Mouse (Mus musculus): ENCODE results near the gene Cox6b2. TPM values are rescaled to one million over a fixed set of nuclear protein-coding genes. Genes with fewer than 3 reads are reported as not detected.

The Cox6b2 gene
- polyA plus RNA-seq, 1 experiment from 2014 or later: 17.7 TPM

- ATAC-seq (ENCODE audit: low read depth): no peak
- H3K4me2 ChIP-seq (ENCODE audit: low read depth, low read length): no peak overlapping the region
- no peak overlapping the region for H3K27ac ChIP-seq (ENCODE audit: low read depth, low read length)
- WGBS: 84% methylated on average over 5 of the region's 5 CpGs
- H3K27me3 ChIP-seq (ENCODE audit: control insufficient read depth, insufficient read depth, low read length): no peaks in the 10 kb centered on the region
- H3K4me3 ChIP-seq (ENCODE audit: low read depth, low read length): no peak overlapping the region
- H3K36me3 ChIP-seq (ENCODE audit: control insufficient read depth, insufficient read depth, low read length): no peaks in the 10 kb centered on the region
- H3K9ac ChIP-seq (replicated peaks; ENCODE audit: low read depth, low read length): no peak overlapping the region
- H3K4me1 ChIP-seq (ENCODE audit: control insufficient read depth, insufficient read depth, low read length): no peaks in the 10 kb centered on the region
- H3K9me3 ChIP-seq (ENCODE audit: control insufficient read depth, low read length): no peaks in the 10 kb centered on the region
Observed at GRCm38 (mm10) chr7:4731090-4731489, 21.8 kb downstream of the Cox6b2 start.

GRCm38 (mm10) chr7:4725169-4725568 is 27.7 kb downstream of the Cox6b2 start, which contains the start of gene Tmem150b:
Tmem150b (minus strand) TSS chr7:4725249.
- no peak within 1 kb of the TSS for H3K4me2 ChIP-seq (ENCODE audit: low read depth, low read length)
- no peaks in the 10 kb centered on the region for H3K9me3 ChIP-seq (ENCODE audit: control insufficient read depth, low read length)
- H3K27ac ChIP-seq (ENCODE audit: low read depth, low read length): no peak within 1 kb of the TSS
- no peaks in the 10 kb centered on the region for H3K4me1 ChIP-seq (ENCODE audit: control insufficient read depth, insufficient read depth, low read length)
- no peak within 1 kb of the TSS for H3K4me3 ChIP-seq (ENCODE audit: low read depth, low read length)
- ATAC-seq (ENCODE audit: low read depth): no peak
- H3K27me3 ChIP-seq (ENCODE audit: control insufficient read depth, insufficient read depth, low read length): no peaks in the 10 kb centered on the region
- 84% methylated on average over 7 of the region's 7 CpGs for WGBS
- H3K36me3 ChIP-seq (ENCODE audit: control insufficient read depth, insufficient read depth, low read length): no peaks in the 10 kb centered on the region
- H3K9ac ChIP-seq (replicated peaks; ENCODE audit: low read depth, low read length): no peak within 1 kb of the TSS

GRCm38 (mm10) chr7:4724359-4724758 is 28.5 kb downstream of the Cox6b2 start:
- Histone ChIP-seq H3K27me3 (ENCODE audit: control insufficient read depth, insufficient read depth, low read length) (no peaks in the 10 kb centered on the region), H3K4me3 (ENCODE audit: low read depth, low read length) (no peak overlapping the region), H3K4me1 (ENCODE audit: control insufficient read depth, insufficient read depth, low read length) (no peaks in the 10 kb centered on the region), H3K9me3 (ENCODE audit: control insufficient read depth, low read length) (no peaks in the 10 kb centered on the region), H3K9ac (replicated peaks; ENCODE audit: low read depth, low read length) (no peak overlapping the region), H3K4me2 (ENCODE audit: low read depth, low read length) (no peak overlapping the region), H3K36me3 (ENCODE audit: control insufficient read depth, insufficient read depth, low read length) (no peaks in the 10 kb centered on the region), H3K27ac (ENCODE audit: low read depth, low read length) (no peak overlapping the region)
- ATAC-seq (ENCODE audit: low read depth): no peak
- 76% methylated on average over 3 of the region's 3 CpGs for WGBS

- WGBS: 40% methylated on average over 12 of the region's 12 CpGs
- Histone ChIP-seq H3K9me3 (ENCODE audit: control insufficient read depth, low read length) (no peaks in the 10 kb centered on the region), H3K27ac (ENCODE audit: low read depth, low read length) (no peak overlapping the region), H3K27me3 (ENCODE audit: control insufficient read depth, insufficient read depth, low read length) (no peaks in the 10 kb centered on the region), H3K4me3 (ENCODE audit: low read depth, low read length) (peak overlapping the region; percentile 1; the same call in 1 of the 2 replicates), H3K4me1 (ENCODE audit: control insufficient read depth, insufficient read depth, low read length) (no peaks in the 10 kb centered on the region), H3K4me2 (ENCODE audit: low read depth, low read length) (peak overlapping the region; percentile 28; the same call in 1 of the 2 replicates), H3K36me3 (ENCODE audit: control insufficient read depth, insufficient read depth, low read length) (no peaks in the 10 kb centered on the region), H3K9ac (replicated peaks; ENCODE audit: low read depth, low read length) (no peak overlapping the region; the same call in 1 of the 2 replicates)
- ATAC-seq (ENCODE audit: low read depth): peak; percentile 86; the same call in 1 of the 2 replicates
Observed at GRCm38 (mm10) chr7:4723508-4723907, 29.4 kb downstream of the Cox6b2 start.

- H3K4me3 ChIP-seq (ENCODE audit: low read depth, low read length): no peak overlapping the region
Observed at GRCm38 (mm10) chr7:4719276-4719675, 33.6 kb downstream of the Cox6b2 start.

GRCm38 (mm10) chr7:4716955-4717354 is 35.9 kb downstream of the Cox6b2 start:
- Histone ChIP-seq H3K36me3 (ENCODE audit: control insufficient read depth, insufficient read depth, low read length) (peaks cover 42% of the 10 kb centered on the region), H3K9ac (replicated peaks; ENCODE audit: low read depth, low read length) (no peak overlapping the region), H3K9me3 (ENCODE audit: control insufficient read depth, low read length) (no peaks in the 10 kb centered on the region), H3K27me3 (ENCODE audit: control insufficient read depth, insufficient read depth, low read length) (no peaks in the 10 kb centered on the region), H3K4me2 (ENCODE audit: low read depth, low read length) (no peak overlapping the region), H3K27ac (ENCODE audit: low read depth, low read length) (no peak overlapping the region), H3K4me1 (ENCODE audit: control insufficient read depth, insufficient read depth, low read length) (no peaks in the 10 kb centered on the region), H3K4me3 (ENCODE audit: low read depth, low read length) (no peak overlapping the region)
- 75% methylated on average over 6 of the region's 6 CpGs for WGBS
- no peak for ATAC-seq (ENCODE audit: low read depth)

More at GRCm38 (mm10) chr7:4719276-4719675, 33.6 kb downstream of the Cox6b2 start:
- no peak for ATAC-seq (ENCODE audit: low read depth)
- Histone ChIP-seq H3K4me2 (ENCODE audit: low read depth, low read length) (no peak overlapping the region), H3K9me3 (ENCODE audit: control insufficient read depth, low read length) (no peaks in the 10 kb centered on the region), H3K36me3 (ENCODE audit: control insufficient read depth, insufficient read depth, low read length) (peaks cover 19% of the 10 kb centered on the region), H3K27ac (ENCODE audit: low read depth, low read length) (no peak overlapping the region), H3K27me3 (ENCODE audit: control insufficient read depth, insufficient read depth, low read length) (no peaks in the 10 kb centered on the region), H3K9ac (replicated peaks; ENCODE audit: low read depth, low read length) (no peak overlapping the region), H3K4me1 (ENCODE audit: control insufficient read depth, insufficient read depth, low read length) (no peaks in the 10 kb centered on the region)
- 96% methylated on average over 3 of the region's 3 CpGs for WGBS

GRCm38 (mm10) chr7:4712594-4712993 is 40.3 kb downstream of the Cox6b2 start:
- Histone ChIP-seq H3K4me1 (ENCODE audit: control insufficient read depth, insufficient read depth, low read length) (no peaks in the 10 kb centered on the region), H3K36me3 (ENCODE audit: control insufficient read depth, insufficient read depth, low read length) (peaks cover 70% of the 10 kb centered on the region), H3K4me2 (ENCODE audit: low read depth, low read length) (no peak overlapping the region), H3K9ac (replicated peaks; ENCODE audit: low read depth, low read length) (no peak overlapping the region), H3K4me3 (ENCODE audit: low read depth, low read length) (no peak overlapping the region), H3K27me3 (ENCODE audit: control insufficient read depth, insufficient read depth, low read length) (no peaks in the 10 kb centered on the region), H3K27ac (ENCODE audit: low read depth, low read length) (no peak overlapping the region), H3K9me3 (ENCODE audit: control insufficient read depth, low read length) (no peaks in the 10 kb centered on the region)
- no peak for ATAC-seq (ENCODE audit: low read depth)
- 90% methylated on average over 3 of the region's 3 CpGs for WGBS

GRCm38 (mm10) chr7:4705098-4705497 is 47.8 kb downstream of the Cox6b2 start:
- ATAC-seq (ENCODE audit: low read depth): no peak
- H3K27me3 ChIP-seq (ENCODE audit: control insufficient read depth, insufficient read depth, low read length): no peaks in the 10 kb centered on the region
- no peak overlapping the region for H3K9ac ChIP-seq (replicated peaks; ENCODE audit: low read depth, low read length)
- WGBS: 35% methylated on average over 18 of the region's 18 CpGs
- H3K36me3 ChIP-seq (ENCODE audit: control insufficient read depth, insufficient read depth, low read length): peaks cover 59% of the 10 kb centered on the region
- H3K4me2 ChIP-seq (ENCODE audit: low read depth, low read length): no peak overlapping the region
- H3K4me1 ChIP-seq (ENCODE audit: control insufficient read depth, insufficient read depth, low read length): no peaks in the 10 kb centered on the region
- H3K4me3 ChIP-seq (ENCODE audit: low read depth, low read length): no peak overlapping the region
- no peaks in the 10 kb centered on the region for H3K9me3 ChIP-seq (ENCODE audit: control insufficient read depth, low read length)
- no peak overlapping the region for H3K27ac ChIP-seq (ENCODE audit: low read depth, low read length)

GRCm38 (mm10) chr7:4703195-4703594 is 49.7 kb downstream of the Cox6b2 start:
- H3K27ac ChIP-seq (ENCODE audit: low read depth, low read length): no peak overlapping the region
- H3K27me3 ChIP-seq (ENCODE audit: control insufficient read depth, insufficient read depth, low read length): no peaks in the 10 kb centered on the region
- no peaks in the 10 kb centered on the region for H3K4me1 ChIP-seq (ENCODE audit: control insufficient read depth, insufficient read depth, low read length)
- no peak overlapping the region for H3K4me2 ChIP-seq (ENCODE audit: low read depth, low read length)
- no peak overlapping the region for H3K9ac ChIP-seq (replicated peaks; ENCODE audit: low read depth, low read length)
- H3K4me3 ChIP-seq (ENCODE audit: low read depth, low read length): no peak overlapping the region
- H3K36me3 ChIP-seq (ENCODE audit: control insufficient read depth, insufficient read depth, low read length): peaks cover 67% of the 10 kb centered on the region
- WGBS: 98% methylated on average over 7 of the region's 7 CpGs
- no peaks in the 10 kb centered on the region for H3K9me3 ChIP-seq (ENCODE audit: control insufficient read depth, low read length)
- ATAC-seq (ENCODE audit: low read depth): no peak
